Mouse (Mus musculus): Measurements from ENCODE around the gene Ltbp3. TPM values are rescaled to one million over a fixed set of nuclear protein-coding genes. Genes with fewer than 3 reads are reported as not detected.

Gene Ltbp3
- polyA plus RNA-seq, 1 experiment from 2014 or later = 51.9 TPM

- WGBS = 62% methylated on average over 15 of the region's 15 CpGs
- Histone ChIP-seq H3K4me1 (ENCODE audit: insufficient read depth, low read depth, low read length) (peaks cover 45% of the 10 kb centered on the region), H3K9me3 (ENCODE audit: low read length) (no peaks in the 10 kb centered on the region), H3K27ac (ENCODE audit: low read length) (peak overlapping the region; percentile 84), H3K27me3 (replicated peaks; ENCODE audit: insufficient read depth, low read length) (no peaks in the 10 kb centered on the region), H3K4me2 (replicated peaks; ENCODE audit: low read depth, low read length) (peak overlapping the region; percentile 90), H3K9ac (replicated peaks; ENCODE audit: low read depth) (no peak overlapping the region), H3K4me3 (ENCODE audit: low read depth, low read length) (peak overlapping the region; percentile 92), H3K36me3 (ENCODE audit: insufficient read depth, low read length) (no peaks in the 10 kb centered on the region)
- TF ChIP-seq EP300 (IDR thresholded peaks at IDR 0.05) (no peak), CTCF (IDR thresholded peaks at IDR 0.05) (no peak)
- no peak for DNase-seq (ENCODE audit: low spot score)
- no peak for ATAC-seq
These were observed 13.6 kb upstream of the Ltbp3 start for GRCm38 (mm10) chr19:5726961-5727578.

GRCm38 (mm10) chr19:5727701-5728100 lies 13.0 kb upstream of the Ltbp3 start:
- peak; percentile 89 for TF ChIP-seq EP300 (IDR thresholded peaks at IDR 0.05)
- TF ChIP-seq CTCF (IDR thresholded peaks at IDR 0.05) = peak; percentile 99
- H3K9me3 ChIP-seq (ENCODE audit: low read length) = no peaks in the 10 kb centered on the region
- H3K27ac ChIP-seq (ENCODE audit: low read length) = peak overlapping the region; percentile 84
- H3K27me3 ChIP-seq (replicated peaks; ENCODE audit: insufficient read depth, low read length) = no peaks in the 10 kb centered on the region
- ATAC-seq (peak; percentile 10), DNase-seq (ENCODE audit: low spot score) (peak; percentile 93)
- H3K9ac ChIP-seq (replicated peaks; ENCODE audit: low read depth) = no peak overlapping the region; the same call in 1 of the 2 replicates
- WGBS = 2% methylated on average over 14 of the region's 14 CpGs
- H3K4me1 ChIP-seq (ENCODE audit: insufficient read depth, low read depth, low read length) = peaks cover 45% of the 10 kb centered on the region
- H3K4me2 ChIP-seq (replicated peaks; ENCODE audit: low read depth, low read length) = peak overlapping the region; percentile 90
- H3K36me3 ChIP-seq (ENCODE audit: insufficient read depth, low read length) = no peaks in the 10 kb centered on the region
- H3K4me3 ChIP-seq (ENCODE audit: low read depth, low read length) = peak overlapping the region; percentile 92

GRCm38 (mm10) chr19:5728631-5729443 lies 11.9 kb upstream of the Ltbp3 start:
- TF ChIP-seq CTCF (IDR thresholded peaks at IDR 0.05) (no peak), EP300 (IDR thresholded peaks at IDR 0.05) (no peak)
- peak; percentile 8 for ATAC-seq

GRCm38 (mm10) chr19:5729444-5729815 lies 11.3 kb upstream of the Ltbp3 start, which contains the start of gene Fam89b:
TSS of gene Fam89b (minus strand) at chr19:5729653.
- no peak for TF ChIP-seq EP300 (IDR thresholded peaks at IDR 0.05)
- no peak for TF ChIP-seq CTCF (IDR thresholded peaks at IDR 0.05)
- Histone ChIP-seq H3K27me3 (replicated peaks; ENCODE audit: insufficient read depth, low read length) (no peaks in the 10 kb centered on the region), H3K4me2 (replicated peaks; ENCODE audit: low read depth, low read length) (peak within 1 kb of the TSS; percentile 90), H3K9me3 (ENCODE audit: low read length) (no peaks in the 10 kb centered on the region), H3K9ac (replicated peaks; ENCODE audit: low read depth) (peak within 1 kb of the TSS; percentile 91), H3K4me3 (ENCODE audit: low read depth, low read length) (peak within 1 kb of the TSS; percentile 92), H3K4me1 (ENCODE audit: insufficient read depth, low read depth, low read length) (peaks cover 42% of the 10 kb centered on the region), H3K27ac (ENCODE audit: low read length) (peak within 1 kb of the TSS; percentile 91), H3K36me3 (ENCODE audit: insufficient read depth, low read length) (no peaks in the 10 kb centered on the region)
- under 1% methylated on average over 37 of the region's 37 CpGs for WGBS
- DNase-seq (ENCODE audit: low spot score) (peak; percentile 94), ATAC-seq (peak; percentile 69)

More at GRCm38 (mm10) chr19:5728631-5729443, 11.9 kb upstream of the Ltbp3 start:
- H3K27me3 ChIP-seq (replicated peaks; ENCODE audit: insufficient read depth, low read length) = no peaks in the 10 kb centered on the region
- 7% methylated on average over 37 of the region's 37 CpGs for WGBS
- no peaks in the 10 kb centered on the region for H3K36me3 ChIP-seq (ENCODE audit: insufficient read depth, low read length)
- DNase-seq (ENCODE audit: low spot score) = peak; percentile 65
- peak overlapping the region; percentile 92 for H3K4me3 ChIP-seq (ENCODE audit: low read depth, low read length)
- H3K4me2 ChIP-seq (replicated peaks; ENCODE audit: low read depth, low read length) = peak overlapping the region; percentile 90
- H3K9ac ChIP-seq (replicated peaks; ENCODE audit: low read depth) = peak overlapping the region; percentile 91
- no peaks in the 10 kb centered on the region for H3K9me3 ChIP-seq (ENCODE audit: low read length)
- H3K27ac ChIP-seq (ENCODE audit: low read length) = peak overlapping the region; percentile 91
- H3K4me1 ChIP-seq (ENCODE audit: insufficient read depth, low read depth, low read length) = peaks cover 45% of the 10 kb centered on the region

GRCm38 (mm10) chr19:5730314-5731186 lies 10.2 kb upstream of the Ltbp3 start:
- Histone ChIP-seq H3K27me3 (replicated peaks; ENCODE audit: insufficient read depth, low read length) (no peaks in the 10 kb centered on the region), H3K9me3 (ENCODE audit: low read length) (no peaks in the 10 kb centered on the region), H3K4me1 (ENCODE audit: insufficient read depth, low read depth, low read length) (peaks cover 35% of the 10 kb centered on the region), H3K4me2 (replicated peaks; ENCODE audit: low read depth, low read length) (peak overlapping the region; percentile 85), H3K4me3 (ENCODE audit: low read depth, low read length) (peak overlapping the region; percentile 57; the same call in 1 of the 2 replicates), H3K27ac (ENCODE audit: low read length) (no peak overlapping the region), H3K36me3 (ENCODE audit: insufficient read depth, low read length) (no peaks in the 10 kb centered on the region), H3K9ac (replicated peaks; ENCODE audit: low read depth) (0 out of 2 replicates have a peak overlapping the region, but pooled peaks have one; percentile 29)
- WGBS = 75% methylated on average over 27 of the region's 29 CpGs
- ATAC-seq = no peak
- DNase-seq (ENCODE audit: low spot score) = no peak
- no peak for TF ChIP-seq EP300 (IDR thresholded peaks at IDR 0.05)
- TF ChIP-seq CTCF (IDR thresholded peaks at IDR 0.05) = no peak

All from lung, postnatal 0 days (tissue).